Mouse (Mus musculus): ENCODE measurements at regions not wholly inside any gene's neighbourhood (a gene's known extent, or its start where the extent isn't known, plus 50 kb on each side); places are given as distances from the start of the nearest gene placed in this dataset.

- DNase-seq (ENCODE audit: extremely low spot score in 1 of 2, low spot score in 1 of 2): no peak
Measured at GRCm38 (mm10) chr16:5311456-5311855, 55.7 kb upstream of the Eef2kmt start.

- DNase-seq (ENCODE audit: extremely low spot score in 1 of 2, low spot score in 1 of 2): no peak
Measured at GRCm38 (mm10) chr16:5310736-5311135, 55.0 kb upstream of the Eef2kmt start.

- DNase-seq (ENCODE audit: extremely low spot score in 1 of 2, low spot score in 1 of 2): no peak
Measured at GRCm38 (mm10) chr16:5307761-5308160, 52.0 kb upstream of the Eef2kmt start.

- DNase-seq (ENCODE audit: extremely low spot score in 1 of 2, low spot score in 1 of 2): no peak
Measured at GRCm38 (mm10) chr16:5307249-5307605, 51.4 kb upstream of the Eef2kmt start.

- DNase-seq (ENCODE audit: extremely low spot score in 1 of 2, low spot score in 1 of 2): peak; percentile 59 to 96
Measured at GRCm38 (mm10) chr16:5306588-5307248, 50.9 kb upstream of the Eef2kmt start.
